Mouse (Mus musculus): ENCODE data around the gene Sort1. TPM values are rescaled to one million over a fixed set of nuclear protein-coding genes. Genes with fewer than 3 reads are reported as not detected.

The Sort1 gene
- polyA plus RNA-seq, 1 experiment = 21.5 TPM

GRCm38 (mm10) chr3:108312414-108312813, 28.5 kb downstream of the Sort1 start:
- Histone ChIP-seq H3K9me3 (replicated peaks; ENCODE audit: control insufficient read depth, insufficient read depth, low read length, poor library complexity, severe bottlenecking) (no peaks in the 10 kb centered on the region), H3K4me3 (ENCODE audit: low read depth, low read length) (no peak overlapping the region), H3K36me3 (ENCODE audit: control insufficient read depth, insufficient read depth, low read length, poor library complexity, severe bottlenecking) (no peaks in the 10 kb centered on the region), H3K4me1 (ENCODE audit: control insufficient read depth, insufficient read depth, low read length) (no peaks in the 10 kb centered on the region), H3K27me3 (ENCODE audit: control insufficient read depth, insufficient read depth, low read length, poor library complexity, severe bottlenecking) (no peaks in the 10 kb centered on the region; the same call in 1 of the 2 replicates), H3K27ac (ENCODE audit: insufficient read depth, low read length) (no peak overlapping the region), H3K9ac (ENCODE audit: low read depth, poor library complexity, severe bottlenecking) (no peak overlapping the region)
- TF ChIP-seq CTCF (IDR thresholded peaks at IDR 0.05; ENCODE audit: low read depth, low read length) (no peak), POLR2A (IDR thresholded peaks at IDR 0.05; ENCODE audit: insufficient read depth, low read length) (no peak), EP300 (IDR thresholded peaks at IDR 0.05; ENCODE audit: insufficient read depth, low read depth, low read length) (no peak)

- Histone ChIP-seq H3K9ac (ENCODE audit: low read depth, poor library complexity, severe bottlenecking) (no peak overlapping the region), H3K27ac (ENCODE audit: insufficient read depth, low read length) (no peak overlapping the region), H3K4me3 (ENCODE audit: low read depth, low read length) (no peak overlapping the region), H3K9me3 (replicated peaks; ENCODE audit: control insufficient read depth, insufficient read depth, low read length, poor library complexity, severe bottlenecking) (no peaks in the 10 kb centered on the region), H3K27me3 (ENCODE audit: control insufficient read depth, insufficient read depth, low read length, poor library complexity, severe bottlenecking) (no peaks in the 10 kb centered on the region; the same call in 1 of the 2 replicates), H3K4me1 (ENCODE audit: control insufficient read depth, insufficient read depth, low read length) (no peaks in the 10 kb centered on the region), H3K36me3 (ENCODE audit: control insufficient read depth, insufficient read depth, low read length, poor library complexity, severe bottlenecking) (no peaks in the 10 kb centered on the region)
- TF ChIP-seq EP300 (IDR thresholded peaks at IDR 0.05; ENCODE audit: insufficient read depth, low read depth, low read length) (no peak), POLR2A (IDR thresholded peaks at IDR 0.05; ENCODE audit: insufficient read depth, low read length) (no peak), CTCF (IDR thresholded peaks at IDR 0.05; ENCODE audit: low read depth, low read length) (no peak)
Observed at GRCm38 (mm10) chr3:108313138-108313537, 29.3 kb downstream of the Sort1 start.

GRCm38 (mm10) chr3:108314038-108314675, 30.3 kb downstream of the Sort1 start:
- H3K36me3 ChIP-seq (ENCODE audit: control insufficient read depth, insufficient read depth, low read length, poor library complexity, severe bottlenecking) = no peaks in the 10 kb centered on the region
- H3K4me1 ChIP-seq (ENCODE audit: control insufficient read depth, insufficient read depth, low read length) = peaks cover 3% of the 10 kb centered on the region
- H3K9ac ChIP-seq (ENCODE audit: low read depth, poor library complexity, severe bottlenecking) = no peak overlapping the region
- no peak overlapping the region for H3K27ac ChIP-seq (ENCODE audit: insufficient read depth, low read length)
- no peaks in the 10 kb centered on the region; the same call in 1 of the 2 replicates for H3K27me3 ChIP-seq (ENCODE audit: control insufficient read depth, insufficient read depth, low read length, poor library complexity, severe bottlenecking)
- H3K9me3 ChIP-seq (replicated peaks; ENCODE audit: control insufficient read depth, insufficient read depth, low read length, poor library complexity, severe bottlenecking) = no peaks in the 10 kb centered on the region
- no peak overlapping the region for H3K4me3 ChIP-seq (ENCODE audit: low read depth, low read length)
- TF ChIP-seq EP300 (IDR thresholded peaks at IDR 0.05; ENCODE audit: insufficient read depth, low read depth, low read length) (no peak), CTCF (IDR thresholded peaks at IDR 0.05; ENCODE audit: low read depth, low read length) (no peak), POLR2A (IDR thresholded peaks at IDR 0.05; ENCODE audit: insufficient read depth, low read length) (no peak)

- Histone ChIP-seq H3K27ac (ENCODE audit: insufficient read depth, low read length) (0 out of 2 replicates have a peak overlapping the region, but pooled peaks have one; percentile 38), H3K36me3 (ENCODE audit: control insufficient read depth, insufficient read depth, low read length, poor library complexity, severe bottlenecking) (no peaks in the 10 kb centered on the region)
- TF ChIP-seq POLR2A (IDR thresholded peaks at IDR 0.05; ENCODE audit: insufficient read depth, low read length) (no peak), CTCF (IDR thresholded peaks at IDR 0.05; ENCODE audit: low read depth, low read length) (no peak), EP300 (IDR thresholded peaks at IDR 0.05; ENCODE audit: insufficient read depth, low read depth, low read length) (no peak)
Observed at GRCm38 (mm10) chr3:108318517-108318916, 34.6 kb downstream of the Sort1 start.

GRCm38 (mm10) chr3:108321671-108322070, 37.8 kb downstream of the Sort1 start:
- Histone ChIP-seq H3K4me1 (ENCODE audit: control insufficient read depth, insufficient read depth, low read length) (peaks cover 3% of the 10 kb centered on the region), H3K9ac (ENCODE audit: low read depth, poor library complexity, severe bottlenecking) (no peak overlapping the region), H3K9me3 (replicated peaks; ENCODE audit: control insufficient read depth, insufficient read depth, low read length, poor library complexity, severe bottlenecking) (no peaks in the 10 kb centered on the region), H3K36me3 (ENCODE audit: control insufficient read depth, insufficient read depth, low read length, poor library complexity, severe bottlenecking) (no peaks in the 10 kb centered on the region), H3K27me3 (ENCODE audit: control insufficient read depth, insufficient read depth, low read length, poor library complexity, severe bottlenecking) (no peaks in the 10 kb centered on the region), H3K27ac (ENCODE audit: insufficient read depth, low read length) (no peak overlapping the region), H3K4me3 (ENCODE audit: low read depth, low read length) (no peak overlapping the region)
- TF ChIP-seq POLR2A (IDR thresholded peaks at IDR 0.05; ENCODE audit: insufficient read depth, low read length) (no peak), EP300 (IDR thresholded peaks at IDR 0.05; ENCODE audit: insufficient read depth, low read depth, low read length) (no peak), CTCF (IDR thresholded peaks at IDR 0.05; ENCODE audit: low read depth, low read length) (no peak)

More at GRCm38 (mm10) chr3:108318517-108318916, 34.6 kb downstream of the Sort1 start:
- no peaks in the 10 kb centered on the region for H3K9me3 ChIP-seq (replicated peaks; ENCODE audit: control insufficient read depth, insufficient read depth, low read length, poor library complexity, severe bottlenecking)
- no peaks in the 10 kb centered on the region for H3K27me3 ChIP-seq (ENCODE audit: control insufficient read depth, insufficient read depth, low read length, poor library complexity, severe bottlenecking)
- peaks cover 3% of the 10 kb centered on the region for H3K4me1 ChIP-seq (ENCODE audit: control insufficient read depth, insufficient read depth, low read length)
- H3K9ac ChIP-seq (ENCODE audit: low read depth, poor library complexity, severe bottlenecking) = no peak overlapping the region
- H3K4me3 ChIP-seq (ENCODE audit: low read depth, low read length) = no peak overlapping the region

- H3K9me3 ChIP-seq (replicated peaks; ENCODE audit: control insufficient read depth, insufficient read depth, low read length, poor library complexity, severe bottlenecking) = no peaks in the 10 kb centered on the region
- H3K4me3 ChIP-seq (ENCODE audit: low read depth, low read length) = no peak overlapping the region
- H3K36me3 ChIP-seq (ENCODE audit: control insufficient read depth, insufficient read depth, low read length, poor library complexity, severe bottlenecking) = no peaks in the 10 kb centered on the region
- H3K27ac ChIP-seq (ENCODE audit: insufficient read depth, low read length) = no peak overlapping the region
- TF ChIP-seq CTCF (IDR thresholded peaks at IDR 0.05; ENCODE audit: low read depth, low read length) = no peak
- TF ChIP-seq POLR2A (IDR thresholded peaks at IDR 0.05; ENCODE audit: insufficient read depth, low read length) = no peak
- no peak for TF ChIP-seq EP300 (IDR thresholded peaks at IDR 0.05; ENCODE audit: insufficient read depth, low read depth, low read length)
- H3K4me1 ChIP-seq (ENCODE audit: control insufficient read depth, insufficient read depth, low read length) = peaks cover 3% of the 10 kb centered on the region
- H3K9ac ChIP-seq (ENCODE audit: low read depth, poor library complexity, severe bottlenecking) = no peak overlapping the region
- no peaks in the 10 kb centered on the region for H3K27me3 ChIP-seq (ENCODE audit: control insufficient read depth, insufficient read depth, low read length, poor library complexity, severe bottlenecking)
Observed at GRCm38 (mm10) chr3:108322136-108322535, 38.3 kb downstream of the Sort1 start.
